Mouse (Mus musculus): ENCODE measurements around the gene Rnf144a.

DNA sequence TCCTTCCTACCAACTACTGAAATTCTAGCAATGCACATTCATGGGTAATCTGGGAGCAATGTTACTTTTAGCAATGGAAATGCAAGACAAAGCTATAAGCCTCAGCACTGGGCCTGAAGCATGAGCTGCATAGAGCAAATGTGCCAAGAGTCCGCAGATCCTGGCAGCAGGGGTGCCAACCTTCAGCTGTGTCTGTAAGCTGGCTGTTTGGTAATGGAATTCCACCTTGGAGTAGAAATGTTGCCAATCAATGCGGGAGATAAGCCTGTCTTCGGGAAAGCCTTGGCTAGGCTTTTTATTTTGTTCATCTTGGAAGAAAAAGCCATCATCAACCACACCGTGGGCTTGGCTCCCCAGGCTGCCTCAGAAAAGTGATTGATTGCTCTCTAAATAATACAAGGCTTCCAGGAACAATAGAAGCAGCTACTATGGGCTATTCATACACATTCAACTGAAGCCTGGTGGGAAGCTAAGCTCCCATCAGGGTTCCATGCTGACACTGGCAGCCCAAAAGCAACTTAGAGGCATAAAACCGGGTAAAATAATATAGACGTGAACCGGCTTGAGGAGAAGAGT, 115.5 kb downstream of the Rnf144a start:
- TF ChIP-seq RAD21 (IDR thresholded peaks at IDR 0.05; ENCODE audit: low read depth, low read length) = no peak
- TF ChIP-seq USF1 (IDR thresholded peaks at IDR 0.05; ENCODE audit: low read depth, low read length) = no peak
- TF ChIP-seq CHD2 (IDR thresholded peaks at IDR 0.05; ENCODE audit: low read length) = no peak
- no peak for TF ChIP-seq POLR2A (IDR thresholded peaks at IDR 0.05; ENCODE audit: control insufficient read depth in 1 of 2, insufficient read depth in 1 of 2, low read depth in 1 of 2, low read length in 2 of 2, poor library complexity in 1 of 2)
- no peak for TF ChIP-seq CTCF (IDR thresholded peaks at IDR 0.05 in 2 of 3, conservative IDR thresholded peaks at IDR 0.05 in 1 of 3; ENCODE audit: control insufficient read depth in 1 of 3, insufficient read depth in 1 of 3, low read depth in 2 of 3, low read length in 3 of 3, poor library complexity in 1 of 3, severe bottlenecking in 1 of 3)
- no peak for TF ChIP-seq ZKSCAN1 (IDR thresholded peaks at IDR 0.05; ENCODE audit: low read depth, low read length)

Measured in MEL (cell line).